Mouse (Mus musculus): ENCODE measurements at regions not wholly inside any gene's neighbourhood (a gene's known extent, or its start where the extent isn't known, plus 50 kb on each side); places are given as distances from the start of the nearest gene placed in this dataset.
A peak's percentile ranks its signal among the peaks of the same experiment; 100 is the strongest.

DNA sequence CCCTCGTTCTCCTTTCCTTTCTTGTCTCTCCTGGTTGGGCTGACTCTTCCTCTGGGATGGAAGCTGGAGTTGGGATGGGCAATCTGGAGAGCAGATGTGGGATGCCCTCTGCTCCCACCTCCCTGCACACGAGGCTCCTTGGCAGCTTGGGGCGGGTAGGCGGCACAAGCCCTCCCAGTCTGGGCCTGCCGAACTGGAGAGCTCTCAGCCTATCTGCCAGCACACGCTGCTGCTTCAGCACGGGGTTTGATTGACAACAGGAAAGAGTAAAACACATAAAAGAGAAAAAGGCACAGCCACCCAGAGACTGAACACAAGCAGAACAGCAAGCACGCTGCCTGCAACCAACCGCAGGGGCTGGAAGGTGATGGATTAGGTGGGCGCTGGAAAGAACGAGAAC, 121.9 kb upstream of the Pja1 start:
- no peak for DNase-seq

DNA sequence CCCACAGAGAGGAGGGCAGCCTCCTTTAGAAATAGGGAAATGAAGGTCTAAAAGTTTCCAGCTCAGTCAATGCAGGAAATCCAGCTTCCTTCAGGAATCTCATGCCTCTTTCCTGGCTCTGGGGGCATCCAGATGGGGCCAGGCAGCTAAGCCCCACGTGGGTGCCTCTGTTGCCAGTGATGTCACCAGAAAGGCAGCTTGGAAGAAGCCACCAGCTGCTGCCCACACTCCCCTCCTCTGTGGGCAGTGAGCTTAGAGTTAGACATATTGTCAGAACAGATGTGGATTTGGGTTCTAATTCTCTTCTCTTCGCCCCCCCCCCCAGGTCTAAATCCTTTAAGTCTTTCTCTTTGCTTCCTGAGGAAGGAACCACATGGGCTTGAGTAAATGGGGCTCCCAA, 116.2 kb upstream of the Pja1 start:
- no peak for DNase-seq

DNA sequence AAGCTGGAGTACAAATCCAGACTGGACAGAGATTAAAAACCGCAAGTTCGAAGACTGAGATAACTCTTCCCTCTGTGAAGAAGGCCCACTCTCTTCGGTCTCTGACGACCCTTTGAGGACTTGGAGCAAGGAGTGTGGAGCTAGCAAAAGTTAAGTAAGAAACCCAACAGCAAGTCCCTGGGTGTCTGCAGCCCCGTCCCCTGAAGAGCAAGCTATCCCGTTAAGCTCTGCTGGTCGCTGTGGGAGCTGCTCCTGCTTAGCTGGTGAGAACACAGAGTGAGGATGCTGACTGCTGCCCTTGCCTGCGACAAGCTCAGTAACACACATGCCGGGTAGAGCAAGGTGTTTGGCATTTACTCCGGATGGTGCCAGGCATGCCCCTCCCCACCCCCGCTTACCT, 115.2 kb upstream of the Pja1 start:
- no peak for DNase-seq

DNA sequence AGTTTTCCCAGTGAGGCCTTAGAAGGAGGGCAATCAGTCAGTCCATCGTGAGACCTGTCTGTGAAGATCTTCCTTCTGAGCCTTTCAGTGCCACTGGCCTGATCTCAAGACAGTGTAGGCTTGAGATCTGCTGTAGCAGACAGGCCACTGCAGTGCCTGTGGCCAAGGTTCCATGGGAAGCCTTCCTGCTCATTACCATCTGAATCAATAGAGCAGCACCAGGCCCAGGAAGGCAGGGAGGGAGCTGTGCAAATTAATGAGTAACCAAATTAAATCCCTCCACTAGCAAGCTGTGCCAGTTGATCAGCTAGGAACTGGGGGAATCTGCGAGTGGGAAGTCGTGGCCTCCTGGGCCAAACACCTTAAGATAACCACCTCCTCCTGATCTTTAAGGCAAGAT, 114.6 kb upstream of the Pja1 start:
- DNase-seq = no peak

DNA sequence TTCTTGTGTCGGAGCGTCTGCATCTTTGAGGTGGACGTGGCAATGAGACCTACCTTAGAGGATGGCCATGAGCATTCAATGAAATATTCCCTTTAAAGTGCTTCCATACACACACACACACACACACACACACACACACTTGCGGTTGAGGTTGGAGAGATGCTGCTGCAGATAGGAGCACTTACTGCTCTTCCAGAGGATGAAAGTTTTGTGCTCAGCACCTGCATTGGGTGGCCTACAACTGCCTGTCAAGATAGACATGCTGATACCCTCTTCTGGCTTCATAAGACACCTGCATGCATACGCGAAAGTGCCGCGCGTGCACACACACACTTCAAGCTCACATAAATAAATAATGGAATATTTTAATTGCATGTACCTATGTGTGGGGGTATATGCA, 111.5 kb upstream of the Pja1 start:
- DNase-seq = no peak

DNA sequence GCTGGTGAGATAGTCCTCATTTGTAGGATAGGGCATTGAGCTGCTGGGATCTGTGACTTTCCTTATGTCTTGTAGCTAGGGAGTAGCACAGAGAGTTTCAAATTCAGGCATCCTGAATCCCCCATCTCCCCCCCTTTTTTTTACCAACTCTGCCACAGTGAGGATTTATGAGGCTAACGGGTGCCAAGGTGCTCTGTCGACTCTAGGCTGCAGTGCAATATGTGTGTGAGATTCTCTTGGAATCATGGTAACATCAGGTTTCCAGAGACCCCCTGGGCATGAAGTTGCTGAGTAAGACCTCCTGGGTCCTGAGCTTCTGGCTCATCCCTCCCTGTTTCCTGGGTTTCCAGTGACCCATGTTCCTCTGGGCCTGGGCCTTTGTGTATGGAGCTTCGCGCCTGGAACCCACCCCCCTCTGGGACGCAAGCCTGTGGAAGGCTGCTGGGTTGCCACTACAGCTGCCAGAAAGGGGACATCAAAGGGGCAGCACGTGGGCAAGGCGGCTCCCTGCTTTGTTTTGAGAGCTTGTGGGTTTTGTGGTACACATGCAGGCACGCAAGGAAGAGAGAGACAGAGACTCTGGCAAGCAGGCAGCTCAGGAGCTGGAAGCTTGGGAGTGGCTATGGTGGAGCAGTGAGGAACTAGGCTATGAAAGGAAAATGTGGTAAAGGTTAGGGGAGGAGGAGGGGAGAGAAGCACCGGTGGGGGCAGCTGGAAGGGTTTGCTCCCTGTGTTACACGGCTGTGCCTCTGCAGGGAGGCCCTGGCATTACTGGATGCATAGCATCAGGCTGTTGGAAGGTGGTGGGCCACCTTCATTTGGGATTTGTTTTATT, 110.8 kb upstream of the Pja1 start:
- DNase-seq = no peak

DNA sequence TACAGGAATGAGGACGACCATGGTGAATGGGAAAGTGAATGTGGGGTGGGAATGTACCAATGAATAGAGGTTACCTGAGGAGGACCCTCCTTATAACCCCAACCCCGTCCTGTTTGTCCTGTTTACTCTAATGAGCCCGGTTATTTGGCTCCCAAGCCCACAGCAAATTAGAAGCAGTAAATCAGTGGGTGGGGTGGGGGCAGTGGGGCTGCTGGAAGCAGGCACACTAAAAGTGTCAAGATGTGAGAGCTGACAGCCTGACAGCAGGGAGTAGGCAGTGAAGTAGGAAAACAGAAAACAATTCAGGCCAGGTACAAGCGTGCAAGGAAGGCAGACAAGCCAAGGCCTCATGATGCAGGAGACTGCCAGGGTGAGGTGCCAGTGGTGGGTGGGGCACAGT, 108.1 kb upstream of the Pja1 start:
- DNase-seq = no peak

DNA sequence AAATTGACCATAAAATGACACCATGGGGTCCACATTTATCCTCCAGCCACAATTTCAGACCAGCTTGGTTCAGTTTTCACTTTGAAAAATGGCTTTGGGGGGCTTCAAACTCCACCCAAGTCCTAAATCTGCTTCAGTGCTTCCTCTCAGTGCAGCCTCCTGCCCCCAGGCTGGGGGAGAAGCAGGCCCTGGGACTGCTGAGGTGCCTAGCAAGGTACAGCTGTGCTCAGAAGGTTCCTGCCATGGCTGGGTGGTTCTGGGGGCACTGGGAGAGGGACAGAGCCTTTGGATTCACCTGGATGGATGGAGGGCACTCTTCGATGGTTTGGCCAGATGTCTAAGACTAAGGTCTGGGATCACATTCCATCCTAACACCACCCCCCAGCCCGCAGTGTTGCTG, 107.7 kb upstream of the Pja1 start:
- DNase-seq = no peak

DNA sequence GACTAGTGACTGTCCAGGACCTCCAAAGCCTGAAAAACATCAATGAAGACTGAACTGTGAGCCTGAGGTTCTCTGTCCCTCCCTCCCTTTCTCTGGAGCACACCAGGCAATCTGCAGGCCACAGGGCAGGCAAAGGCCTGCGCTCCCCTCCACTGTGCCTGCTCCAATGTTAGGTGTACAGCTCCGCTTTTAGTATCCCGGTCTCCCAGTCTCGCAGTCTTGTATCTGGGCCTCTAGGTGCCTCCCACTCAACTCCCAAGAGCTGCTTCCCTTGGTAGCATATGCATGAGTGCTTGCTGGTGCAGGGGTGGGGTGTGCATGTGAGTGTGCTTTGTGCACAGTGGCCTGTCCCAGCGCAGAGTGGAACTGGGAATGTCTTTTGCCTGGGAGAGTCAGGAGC, 104.0 kb upstream of the Pja1 start:
- DNase-seq = no peak

DNA sequence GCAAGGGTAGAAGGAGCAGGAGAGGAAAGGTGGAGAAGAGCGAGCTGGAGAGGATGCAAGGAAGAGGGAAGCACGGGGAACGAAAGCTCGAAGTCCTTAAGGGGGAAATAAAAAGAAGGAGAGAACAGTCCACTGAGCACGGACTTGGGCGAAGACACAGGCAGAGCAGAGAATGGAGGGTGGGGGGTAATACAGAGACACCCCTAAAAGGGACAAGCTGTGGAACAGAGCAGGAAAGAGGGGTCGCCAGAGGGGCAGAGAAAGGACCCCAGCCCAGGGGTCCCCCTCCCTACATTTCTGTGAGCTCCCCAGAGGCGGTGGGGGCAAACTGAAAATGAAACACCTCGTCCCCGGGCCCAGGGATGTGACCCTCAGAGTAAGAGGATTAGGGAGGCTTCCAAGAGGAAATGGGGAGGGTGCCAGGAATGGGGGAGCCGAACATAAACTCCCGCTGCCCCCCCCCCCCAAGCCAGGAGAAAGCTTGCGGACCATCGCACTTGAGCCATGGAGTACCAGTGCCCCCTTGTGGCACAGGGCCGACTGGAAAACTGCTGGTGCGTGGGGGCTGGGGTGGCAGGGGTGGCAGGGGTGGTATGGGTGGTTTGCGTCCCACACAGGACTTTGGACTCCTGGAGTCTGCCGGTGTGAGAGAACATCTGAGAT, 103.5 kb upstream of the Pja1 start:
- peak; percentile 3 for DNase-seq

DNA sequence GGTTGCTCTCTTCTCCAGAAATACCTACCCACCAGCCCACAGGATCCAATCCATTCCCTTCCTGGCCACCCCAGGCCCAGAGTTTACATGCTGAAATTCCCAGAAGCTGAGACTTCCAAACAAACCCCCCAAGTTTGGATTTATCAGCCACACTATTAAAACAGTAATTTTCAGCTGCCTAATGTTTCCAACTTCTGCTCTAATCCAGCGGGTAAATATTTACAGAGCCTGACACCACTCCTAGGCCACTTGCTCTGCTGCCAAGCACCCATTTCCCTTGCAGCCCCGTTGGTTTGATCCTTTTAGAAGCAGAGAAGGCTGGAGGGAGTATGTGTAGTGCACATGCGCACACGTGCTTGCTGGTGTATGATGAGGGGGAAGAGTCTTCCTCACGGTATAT, 99.1 kb upstream of the Pja1 start:
- no peak for DNase-seq

DNA sequence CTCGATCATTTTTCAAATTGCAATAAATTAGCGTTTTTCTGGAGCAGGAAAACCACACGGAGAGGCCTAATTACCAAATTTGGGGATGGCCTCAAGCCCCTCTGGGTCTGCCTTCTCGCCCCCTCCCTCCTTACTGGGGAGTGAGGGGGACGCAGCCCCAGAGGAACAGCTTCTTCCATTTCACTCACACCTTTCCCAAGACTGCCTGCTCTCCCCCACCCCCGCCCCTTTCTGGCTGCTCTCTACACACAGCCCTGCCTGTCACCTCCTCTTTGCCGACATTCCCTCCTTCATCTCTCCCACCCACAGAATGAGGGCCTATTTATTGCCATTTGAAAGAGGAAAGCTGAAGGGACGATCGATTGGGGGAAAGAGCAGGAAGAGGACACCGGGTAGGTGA, 97.2 kb upstream of the Pja1 start:
- DNase-seq = no peak

DNA sequence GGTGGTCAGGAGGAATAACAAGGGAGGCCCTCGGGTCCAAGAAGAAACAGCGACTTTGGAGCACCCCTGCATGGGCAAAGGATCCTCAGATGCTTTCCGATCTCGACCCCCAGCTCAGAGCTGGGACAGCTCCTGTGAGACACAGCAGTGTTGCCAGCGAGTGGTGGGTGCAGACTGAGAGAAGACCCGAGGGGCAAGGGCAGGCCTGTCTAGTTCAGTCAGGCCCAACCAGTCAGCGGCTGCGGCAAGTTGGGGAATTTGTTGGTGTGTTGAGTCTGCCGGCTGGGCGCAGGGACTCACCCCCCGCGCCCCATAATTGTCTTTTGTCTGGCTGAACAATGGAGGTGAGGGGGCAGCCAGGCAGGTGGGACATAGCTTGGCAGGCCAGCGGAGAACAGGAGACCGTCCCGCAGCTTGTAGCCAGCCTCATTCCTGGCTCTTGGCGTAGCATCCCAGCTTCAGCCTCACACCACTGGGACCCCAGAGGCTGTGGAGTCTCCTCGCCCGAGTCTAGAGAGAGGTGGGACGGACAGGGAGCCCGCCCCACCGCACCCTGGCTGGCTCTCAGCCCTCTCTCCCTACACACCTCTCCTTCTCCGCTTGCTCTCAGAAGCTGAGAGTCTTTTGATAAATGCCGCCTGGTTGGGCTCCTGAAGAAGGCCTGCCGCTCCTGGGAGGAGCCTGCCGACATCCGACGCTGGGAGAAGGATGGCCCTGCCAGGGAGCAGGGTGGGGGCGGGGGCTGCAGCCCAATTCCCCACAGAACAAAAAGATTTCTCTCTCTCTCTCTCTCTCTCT, 96.5 kb upstream of the Pja1 start:
- no peak for DNase-seq

DNA sequence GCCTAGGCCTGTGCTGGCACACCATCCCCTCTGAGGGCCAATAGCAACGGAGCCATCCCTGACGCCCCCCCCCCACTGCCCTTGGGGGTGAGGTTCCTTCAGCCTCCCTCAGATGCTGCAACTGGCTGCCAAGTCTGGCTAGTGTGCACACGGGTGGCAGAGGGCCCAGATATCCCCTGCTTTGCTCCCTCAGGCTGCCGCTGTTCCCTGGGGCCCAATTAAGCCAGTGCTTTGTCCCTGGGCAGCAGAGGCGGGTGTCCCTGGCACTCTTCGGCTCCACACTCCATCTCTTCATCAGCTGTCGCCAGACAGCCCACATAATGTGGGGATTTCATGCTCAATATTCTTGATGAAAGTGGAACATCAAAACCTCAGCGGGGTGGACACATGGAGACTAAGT, 90.9 kb upstream of the Pja1 start:
- peak; percentile 10 for DNase-seq

DNA sequence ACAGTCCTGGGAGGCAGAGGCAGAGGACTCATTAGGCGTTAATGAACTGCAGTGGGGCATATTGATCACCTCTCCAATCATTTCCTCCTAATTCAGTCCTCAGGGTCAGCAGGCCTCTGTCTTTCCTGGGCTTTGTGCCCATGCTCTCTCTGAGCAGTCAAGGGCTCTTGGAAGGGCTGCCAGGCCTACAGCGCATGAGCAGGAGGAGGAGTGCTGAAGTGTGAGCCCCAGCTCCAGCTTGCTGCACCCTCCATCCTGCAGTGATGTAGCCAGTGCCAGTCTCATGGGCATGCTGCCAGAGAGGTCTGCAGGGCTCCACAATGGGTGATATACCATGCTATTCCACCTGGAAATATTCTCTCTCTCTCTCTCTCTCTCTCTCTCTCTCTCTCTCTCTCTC, 89.6 kb upstream of the Pja1 start:
- no peak for DNase-seq

DNA sequence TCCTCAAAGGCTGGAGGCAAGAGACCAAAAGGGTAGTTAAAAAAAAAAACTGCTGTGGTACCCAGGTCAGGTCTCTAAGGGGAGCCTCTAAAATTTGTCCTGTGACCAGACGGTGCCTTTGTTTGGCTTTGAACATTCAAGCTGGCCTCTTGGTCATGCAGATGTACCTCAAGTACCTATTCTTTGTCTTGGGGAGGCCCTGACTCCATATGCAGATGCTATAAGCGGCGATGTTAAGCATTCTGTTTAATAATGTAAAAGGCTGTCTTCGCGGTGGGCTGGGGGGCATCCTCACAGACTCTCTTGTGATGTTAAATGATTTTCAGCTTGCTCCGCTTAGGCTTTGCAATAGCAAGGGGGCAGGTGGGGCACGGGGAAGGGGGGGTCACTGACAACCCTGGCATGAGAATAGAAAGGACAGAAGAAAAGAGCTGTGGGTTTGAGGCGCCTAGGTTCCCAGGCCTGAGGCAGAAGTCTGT, 85.8 kb upstream of the Pja1 start:
- DNase-seq = no peak

DNA sequence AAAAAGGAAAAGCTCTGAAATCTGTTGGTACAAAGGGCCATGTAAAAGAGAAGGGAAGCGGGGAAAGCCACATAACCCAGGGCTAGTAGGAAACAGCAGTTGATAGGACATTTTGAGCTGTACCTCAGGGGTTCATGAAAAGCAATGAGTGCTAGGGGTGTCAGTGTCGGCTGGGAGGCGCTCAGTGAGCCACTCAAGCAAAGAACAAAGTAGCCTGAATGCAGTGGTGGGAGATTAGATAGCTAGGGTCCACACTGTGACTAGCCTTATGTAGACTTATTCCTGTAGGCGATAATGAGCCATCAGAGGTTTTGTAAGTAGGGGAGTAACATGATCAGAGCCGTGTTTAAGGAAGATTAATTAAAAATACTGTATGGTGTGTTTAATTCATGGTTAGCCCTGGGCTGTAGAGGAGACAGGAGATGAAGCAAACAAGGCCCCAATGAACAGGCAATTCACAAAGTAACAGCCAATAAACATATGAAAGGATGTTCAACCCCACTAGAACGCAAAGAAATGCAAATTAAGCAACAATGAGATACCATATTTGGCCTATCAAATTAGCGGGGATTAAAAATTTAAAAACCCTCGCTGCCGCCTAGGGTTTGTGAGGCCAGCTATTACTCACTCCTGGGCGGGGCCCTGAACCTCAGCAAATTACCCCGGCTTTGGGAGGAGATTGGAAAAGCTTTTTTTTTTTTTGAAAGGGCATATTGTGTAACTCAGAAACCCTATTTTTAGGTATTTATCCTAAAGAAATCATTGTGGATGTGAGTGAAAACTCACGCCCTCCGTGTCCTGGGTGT, 85.1 kb upstream of the Pja1 start:
- no peak for DNase-seq

DNA sequence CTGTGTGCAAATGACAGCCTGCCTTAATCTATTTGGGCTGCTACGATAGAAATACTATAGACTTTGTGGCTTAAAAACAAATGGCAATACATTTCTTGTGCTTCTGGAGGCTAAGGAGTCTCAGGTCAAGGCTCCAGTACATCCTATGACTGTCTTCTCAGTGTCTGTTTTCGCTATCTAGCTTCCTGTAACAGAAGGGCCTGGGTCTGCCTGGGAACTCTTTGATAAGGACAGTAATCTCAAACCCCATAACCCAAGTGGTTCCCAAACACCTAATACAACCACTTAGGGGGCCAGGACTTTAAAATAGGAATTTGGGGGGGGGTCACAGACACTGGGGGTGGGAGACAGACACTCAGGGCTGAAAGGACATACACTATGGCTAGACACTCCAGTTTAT, 81.7 kb upstream of the Pja1 start:
- DNase-seq = no peak

DNA sequence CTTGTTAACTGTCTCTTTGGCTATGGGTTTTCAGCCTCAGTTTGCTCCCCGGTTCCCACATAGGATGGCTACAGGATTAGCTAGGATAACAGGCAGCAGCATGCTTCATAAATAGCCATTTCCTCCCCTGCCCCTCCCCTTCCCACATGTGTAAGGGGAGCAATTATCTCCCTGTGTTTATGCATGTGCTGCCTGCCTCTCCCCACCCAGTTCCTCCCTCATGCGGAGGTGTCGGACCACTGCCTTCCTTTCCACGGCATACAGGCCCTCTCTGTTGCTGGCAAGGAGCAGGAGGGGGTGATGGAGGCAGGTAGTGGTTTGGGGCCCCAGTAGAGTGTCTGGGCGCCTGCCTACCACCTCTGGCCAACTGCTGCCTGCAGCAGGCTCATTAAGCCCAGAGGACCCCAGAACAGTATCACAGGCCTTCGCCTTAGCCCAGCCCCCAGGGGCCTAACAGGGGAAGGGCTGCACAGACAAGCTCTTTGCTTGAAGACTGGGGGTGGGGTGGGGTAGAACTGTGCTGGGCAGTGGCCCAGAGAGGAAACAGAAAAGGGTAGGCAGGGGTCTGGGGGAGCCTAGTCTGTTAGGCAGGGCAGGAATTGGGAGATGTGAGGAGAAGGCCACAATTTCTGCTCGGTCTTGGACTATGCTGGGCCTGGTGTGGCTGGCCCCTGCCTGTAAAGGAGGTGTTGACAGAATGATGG, 79.1 kb upstream of the Pja1 start:
- no peak for DNase-seq

DNA sequence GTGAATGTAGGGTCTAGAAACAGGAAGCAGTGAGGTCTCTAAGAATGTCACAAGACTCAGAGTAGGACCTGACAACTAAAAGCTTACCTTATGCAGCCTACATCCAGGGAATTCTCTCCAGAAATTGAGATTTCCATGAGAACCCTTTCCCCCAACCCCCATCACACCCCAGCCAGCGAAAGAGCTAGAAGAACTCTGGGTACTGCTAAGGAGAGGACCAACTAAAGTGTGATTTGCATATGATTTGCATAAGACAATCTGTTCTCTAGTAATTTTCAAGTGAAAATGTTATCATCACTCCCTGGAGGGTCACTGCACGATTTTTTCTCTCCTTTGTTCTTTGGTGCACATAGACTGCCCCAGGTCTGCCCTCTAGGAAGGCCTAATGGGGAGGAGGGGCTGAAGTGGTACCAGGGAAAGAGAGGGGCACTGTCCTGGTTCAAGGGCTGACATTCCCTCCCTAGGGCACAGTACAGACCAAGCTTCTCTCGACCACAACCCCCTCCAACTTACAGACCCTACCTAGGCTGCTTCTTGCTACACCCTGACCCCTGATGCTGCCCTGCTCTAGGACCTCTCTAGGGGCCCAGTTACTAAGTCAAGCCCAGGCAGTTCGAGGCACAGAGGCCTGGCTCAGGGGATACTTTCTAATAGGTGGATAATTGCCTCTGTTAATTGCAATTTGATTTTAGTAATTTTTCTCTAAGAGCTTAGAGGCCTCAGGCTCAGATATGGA, 77.4 kb upstream of the Pja1 start:
- no peak for DNase-seq

DNA sequence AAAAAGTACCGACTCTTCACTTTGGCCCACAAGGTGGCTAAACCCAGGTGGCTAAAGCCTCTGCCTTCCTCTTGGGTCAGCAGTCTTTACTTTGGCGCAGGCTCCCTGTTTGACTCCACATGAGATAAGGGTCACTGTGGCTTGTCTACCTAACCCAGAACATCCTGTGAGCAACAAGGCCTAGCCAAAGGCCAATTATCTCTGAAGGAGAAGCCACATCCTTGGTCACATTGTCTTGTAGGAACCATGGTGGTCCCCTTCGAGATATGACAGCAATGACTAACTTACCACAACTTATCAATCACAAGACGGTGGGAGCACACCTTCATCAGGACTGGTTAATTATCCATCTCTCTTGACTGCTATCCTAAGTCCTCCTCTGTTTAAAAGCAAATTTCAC, 73.3 kb upstream of the Pja1 start:
- DNase-seq = no peak

DNA sequence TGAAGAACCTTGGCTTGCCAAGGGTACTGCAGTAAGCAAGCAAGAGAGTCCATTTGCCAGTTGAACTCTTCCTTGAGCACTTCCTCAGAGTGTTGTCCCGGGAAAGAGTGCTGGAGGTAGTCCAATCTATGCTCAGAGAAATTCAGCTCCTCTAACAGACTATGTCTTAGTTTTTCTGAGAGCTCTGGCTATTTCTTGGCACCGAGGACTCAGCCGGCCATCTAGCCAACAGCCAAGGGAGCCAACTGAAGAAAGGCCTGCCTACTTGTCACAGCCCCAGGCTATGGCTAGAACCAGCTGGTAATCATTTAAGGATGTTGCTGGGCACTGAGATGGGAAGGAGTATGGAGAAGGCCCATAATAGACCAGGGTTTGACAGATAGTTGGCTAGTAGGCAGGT, 70.8 kb upstream of the Pja1 start:
- DNase-seq = no peak
